Mouse (Mus musculus) Muller cell, postnatal 12 days (primary cell): ENCODE measurements around the gene Adgrg3.

Source experiments
- DNase-seq: peaks from one replicate; pipeline ENCODE4 v3.0.0-alpha.2; 2015; ENCODE audit errors: inconsistent ontology term

Adgrg3 gene

DNA sequence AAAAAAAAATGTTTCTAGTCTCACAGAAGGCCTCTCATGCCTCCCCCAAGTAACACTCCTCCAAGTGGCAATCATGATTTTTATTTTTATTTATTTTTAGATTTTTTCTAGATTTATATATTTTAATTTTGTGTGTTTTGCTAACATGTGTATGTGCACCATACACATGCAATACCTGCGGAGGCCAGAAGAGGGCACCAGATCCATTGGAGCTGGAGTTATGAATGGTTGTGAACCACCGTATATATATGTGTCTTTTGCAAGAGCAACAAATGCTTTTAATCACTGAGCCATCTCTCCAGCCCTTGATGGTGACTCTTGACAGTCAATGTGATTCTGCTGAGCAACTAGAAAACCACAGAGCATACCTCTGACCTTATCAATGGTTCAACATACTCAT, 7.9 kb downstream of the Adgrg3 start:
- DNase-seq: no peak

DNA sequence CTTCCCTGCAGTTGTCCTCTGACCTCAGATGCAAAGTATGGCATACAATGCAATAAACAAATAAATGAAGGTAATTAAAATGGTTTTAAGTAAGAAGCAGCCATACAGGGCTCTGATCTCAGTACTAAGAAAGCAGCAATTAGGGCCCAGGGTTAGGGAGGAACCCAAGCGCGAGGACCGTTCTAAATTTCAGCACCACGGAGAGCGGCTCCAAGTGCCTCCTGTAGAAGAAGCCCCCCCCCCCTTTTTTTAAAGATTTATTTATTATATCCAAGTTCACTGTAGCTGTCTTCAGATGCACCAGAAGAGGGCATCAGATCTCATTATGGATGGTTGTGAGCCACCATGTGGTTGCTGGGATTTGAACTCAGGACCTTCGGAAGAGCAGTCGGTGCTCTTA, 10.9 kb downstream of the Adgrg3 start:
- peak; percentile 20 for DNase-seq

DNA sequence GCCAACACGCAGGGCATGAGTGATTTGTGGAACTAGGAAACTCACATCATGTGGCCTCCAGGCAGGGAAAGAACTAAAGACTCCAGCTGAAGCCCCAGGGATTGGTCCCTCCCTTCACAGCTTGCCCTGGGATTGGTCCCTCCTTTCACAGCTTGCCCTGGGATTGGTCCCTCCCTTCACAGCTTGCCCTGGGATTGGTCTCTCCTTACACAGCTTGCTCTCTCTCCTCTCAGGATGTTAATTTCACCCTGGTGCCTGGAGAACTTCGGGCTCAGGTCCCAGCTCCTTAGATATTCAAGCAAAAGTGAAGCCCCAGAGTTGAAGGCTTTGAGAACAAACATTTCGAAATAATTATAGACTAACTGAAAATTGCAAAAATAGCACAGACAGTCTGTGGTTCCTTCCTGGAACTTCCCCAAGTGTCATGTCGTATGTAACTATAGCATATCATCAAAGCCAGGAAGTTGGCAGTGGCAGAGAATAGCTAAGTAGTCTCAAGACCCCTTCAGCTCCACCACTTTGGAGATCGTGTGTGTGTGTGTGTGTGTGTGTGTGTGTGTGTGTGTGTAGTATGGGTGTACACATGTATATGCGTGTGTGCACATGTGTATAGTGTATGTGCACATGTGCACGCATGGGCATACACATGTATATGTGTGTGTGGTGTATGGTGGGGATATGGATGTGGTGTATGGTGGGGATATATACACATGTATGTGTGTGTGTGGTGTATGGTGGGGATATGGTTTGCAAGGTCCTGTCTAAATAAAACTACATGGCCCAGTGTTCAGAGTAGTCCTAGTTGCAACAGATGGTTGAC, 19.8 kb downstream of the Adgrg3 start:
- DNase-seq: peak; percentile 23

DNA sequence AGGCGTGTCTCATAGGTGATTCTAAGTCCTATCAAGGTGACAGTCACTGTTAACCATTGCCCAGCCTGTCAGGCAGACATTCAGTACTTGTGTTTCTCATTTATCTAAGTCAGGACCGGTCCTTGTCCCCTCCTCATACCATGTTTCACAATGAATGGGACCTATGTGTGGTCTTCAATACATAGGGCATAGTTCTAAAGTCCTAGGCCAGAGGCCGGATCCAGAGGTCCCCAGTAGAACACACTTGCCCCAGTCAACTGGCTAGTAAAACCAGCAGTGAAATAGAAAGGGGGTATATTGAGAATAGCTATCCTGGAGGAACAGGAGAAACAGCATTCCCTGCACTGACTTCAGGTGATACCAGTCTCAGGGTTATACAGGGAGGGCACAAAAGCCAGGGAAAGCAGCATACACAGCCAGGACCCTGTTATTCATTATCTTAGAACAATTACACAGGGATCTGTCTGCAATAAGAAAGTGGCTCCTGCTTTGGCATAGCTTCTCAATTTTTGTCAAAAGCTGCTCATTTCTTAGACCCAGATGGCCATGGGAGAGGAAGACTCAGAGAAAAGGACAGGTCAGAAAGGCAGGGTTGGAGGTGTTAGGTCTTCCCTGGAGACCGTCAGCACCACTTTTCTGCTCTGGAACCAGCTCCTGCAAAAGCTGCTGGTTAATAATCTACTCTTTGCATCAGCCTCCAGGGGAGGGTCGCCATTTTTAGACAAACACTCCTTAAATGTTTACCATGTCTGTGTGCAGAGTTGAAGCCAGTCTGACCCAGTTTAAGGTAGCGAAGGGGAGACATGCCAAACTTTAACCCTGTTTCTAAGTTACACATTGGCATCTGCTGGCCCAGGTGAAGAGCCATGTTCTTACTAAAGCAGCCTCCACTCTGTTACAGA, 24.6 kb downstream of the Adgrg3 start:
- no peak for DNase-seq

DNA sequence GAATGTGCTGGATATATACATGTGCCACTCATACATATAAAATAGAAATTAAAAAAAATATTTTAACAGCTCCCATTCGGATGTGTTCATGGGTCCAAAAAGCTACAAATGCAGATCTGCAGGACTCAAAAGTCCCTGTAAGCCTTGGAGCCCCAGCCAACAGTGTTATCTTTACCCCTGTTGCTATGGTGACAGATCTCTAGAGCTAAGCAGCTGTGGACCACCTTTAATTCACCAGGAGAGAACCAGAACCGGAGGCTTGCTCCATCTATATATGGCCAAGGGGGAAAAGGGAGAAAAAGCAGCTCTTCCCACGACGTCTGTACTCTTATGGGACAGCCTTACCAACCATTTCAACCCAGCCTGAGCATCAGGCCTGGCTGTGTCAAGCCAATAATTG, 27.3 kb downstream of the Adgrg3 start:
- no peak for DNase-seq

DNA sequence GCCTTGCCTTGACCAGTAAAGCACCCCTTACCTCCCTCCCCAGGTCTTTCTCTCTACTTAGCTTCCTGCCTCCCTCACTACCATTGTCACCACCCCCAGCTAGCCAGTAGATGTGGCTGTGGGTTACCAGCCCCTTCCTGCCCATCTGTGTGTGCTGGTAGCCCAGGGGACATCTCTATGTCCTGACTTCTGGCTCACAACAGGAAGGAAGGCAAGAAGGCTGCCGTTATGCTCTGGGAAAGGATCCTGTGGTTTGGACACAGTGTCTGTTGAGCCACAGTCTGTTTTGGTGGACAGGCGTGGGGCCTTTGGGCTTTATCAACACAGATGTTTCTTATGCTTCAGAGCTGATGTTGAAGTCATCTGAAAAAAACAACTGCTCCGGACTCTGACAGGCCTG, 29.5 kb downstream of the Adgrg3 start:
- no peak for DNase-seq

DNA sequence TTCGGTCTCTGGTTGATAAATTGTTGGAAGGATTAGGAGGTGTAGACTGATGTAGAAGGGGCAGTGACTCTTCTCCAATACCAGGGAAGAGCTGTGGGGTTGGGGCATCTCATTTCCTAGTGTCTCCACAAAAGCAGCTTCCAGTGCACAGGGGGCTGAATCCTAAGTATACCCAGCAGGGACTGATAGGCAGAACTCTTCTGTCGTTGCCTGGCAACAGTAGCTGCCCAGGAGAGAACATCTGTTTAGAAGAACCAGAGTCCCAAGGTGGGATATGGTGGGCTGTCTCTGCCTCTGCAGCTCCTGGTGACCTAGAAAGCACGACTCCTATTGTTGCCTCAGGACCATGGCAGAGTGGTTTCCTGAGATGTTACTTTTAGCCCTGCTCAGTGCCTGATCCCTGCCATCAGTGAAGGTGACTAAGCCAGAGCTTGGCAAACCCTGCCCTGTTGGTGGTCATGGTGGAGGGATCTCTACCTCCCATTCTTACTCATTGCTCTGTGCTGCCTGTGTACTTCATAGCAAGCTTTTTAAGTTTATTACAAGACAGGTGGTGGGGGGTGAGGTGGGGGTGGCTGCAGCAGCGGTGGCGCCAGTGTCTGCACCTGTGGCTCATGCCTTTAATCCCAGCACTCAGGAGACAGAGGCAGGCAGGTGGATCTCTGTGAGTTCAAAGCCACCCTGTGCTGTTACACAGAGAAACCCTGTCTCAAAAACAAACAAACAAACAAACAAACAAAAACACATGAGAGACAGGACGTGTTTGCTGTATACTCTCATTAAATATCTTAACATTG, 30.6 kb downstream of the Adgrg3 start:
- DNase-seq: no peak

DNA sequence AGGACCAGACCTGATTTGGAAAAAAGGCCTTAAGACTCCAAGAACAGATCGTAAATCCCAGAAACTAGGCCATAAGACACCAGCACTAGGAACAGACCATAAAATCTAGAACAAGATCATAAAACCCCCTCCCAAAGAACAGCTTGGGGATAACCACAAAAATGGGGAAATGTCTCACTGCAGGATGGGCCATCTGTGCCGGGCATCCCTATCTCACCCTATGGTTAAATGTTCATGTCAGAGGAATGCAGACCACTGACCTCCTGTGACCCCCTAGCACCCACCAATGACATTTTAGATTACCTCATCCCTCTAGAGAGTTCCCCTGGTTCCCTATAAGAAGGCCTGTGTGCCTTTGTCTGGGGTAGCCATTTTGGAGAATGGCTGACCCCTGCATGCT, 32.1 kb downstream of the Adgrg3 start:
- no peak for DNase-seq

DNA sequence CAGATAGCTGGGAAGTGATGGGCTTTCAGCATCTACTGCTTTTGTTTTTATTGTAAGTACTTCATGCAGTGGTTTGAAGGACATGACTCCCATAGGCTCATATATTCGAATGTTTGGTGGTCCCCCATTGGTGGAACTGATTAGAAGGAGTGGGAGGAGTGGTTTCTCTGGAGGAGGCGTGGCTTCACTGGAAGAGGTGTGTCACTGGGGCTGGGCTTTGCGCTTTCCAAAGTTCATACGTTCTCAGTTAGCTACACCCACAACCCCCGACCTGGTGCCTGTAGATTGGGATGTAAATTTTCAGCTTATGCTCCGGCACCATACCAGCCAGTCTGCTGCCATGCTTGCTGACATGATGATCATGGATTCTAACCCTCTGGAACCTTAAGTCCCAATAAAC, 36.9 kb downstream of the Adgrg3 start:
- no peak for DNase-seq

DNA sequence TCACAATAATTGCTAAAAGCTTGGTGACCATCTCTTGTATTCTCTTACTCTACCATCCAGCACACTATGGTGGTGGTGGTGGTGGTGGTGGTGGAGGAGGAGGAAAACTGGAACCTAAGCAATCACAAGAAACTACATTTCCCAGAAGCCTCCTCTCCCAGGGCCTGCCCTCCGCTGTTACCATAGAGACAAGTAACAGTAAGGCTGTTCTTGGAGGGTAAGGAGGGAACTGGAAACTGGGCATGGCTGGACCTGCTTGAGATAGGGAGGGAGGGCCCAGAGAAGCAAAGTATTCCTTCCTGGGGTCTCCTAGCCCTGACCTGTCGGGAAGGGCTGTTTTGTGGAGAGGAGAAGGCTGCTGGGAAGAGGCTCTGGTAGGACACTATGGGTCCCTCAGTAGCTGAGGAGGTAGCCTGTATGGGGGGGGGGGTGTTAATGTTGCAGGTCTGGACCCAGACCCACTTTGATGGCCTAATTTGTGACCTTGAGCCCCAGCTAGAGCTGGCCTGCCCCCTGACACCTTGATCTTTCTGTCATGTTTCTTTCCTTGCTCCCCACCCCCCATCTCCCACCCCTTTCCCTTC, 37.5 kb downstream of the Adgrg3 start, which contains the start of gene Drc7:
Gene Drc7 (plus strand): TSS at position 177 of the 584 bp plus-strand sequence.
- no peak for DNase-seq

DNA sequence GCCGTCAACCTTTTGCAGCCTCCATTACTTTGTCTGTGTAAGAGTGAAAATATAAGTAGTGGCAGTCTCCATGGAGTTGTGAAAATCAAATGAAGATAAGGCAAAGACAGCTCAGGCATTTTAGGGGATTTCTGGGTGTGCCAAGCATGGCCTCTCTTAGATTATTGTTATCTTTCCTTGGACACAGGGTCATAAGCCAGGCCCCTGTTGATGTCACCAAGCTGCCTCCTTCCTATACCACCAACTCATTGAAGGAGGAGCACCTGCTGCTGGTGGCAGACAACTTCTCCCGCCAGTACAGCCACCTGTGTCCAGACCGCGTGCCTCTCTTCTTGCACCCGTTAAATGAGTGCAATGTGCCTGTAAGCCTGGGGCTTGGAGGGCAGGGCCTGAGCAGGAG, 38.9 kb downstream of the Adgrg3 start:
- no peak for DNase-seq

DNA sequence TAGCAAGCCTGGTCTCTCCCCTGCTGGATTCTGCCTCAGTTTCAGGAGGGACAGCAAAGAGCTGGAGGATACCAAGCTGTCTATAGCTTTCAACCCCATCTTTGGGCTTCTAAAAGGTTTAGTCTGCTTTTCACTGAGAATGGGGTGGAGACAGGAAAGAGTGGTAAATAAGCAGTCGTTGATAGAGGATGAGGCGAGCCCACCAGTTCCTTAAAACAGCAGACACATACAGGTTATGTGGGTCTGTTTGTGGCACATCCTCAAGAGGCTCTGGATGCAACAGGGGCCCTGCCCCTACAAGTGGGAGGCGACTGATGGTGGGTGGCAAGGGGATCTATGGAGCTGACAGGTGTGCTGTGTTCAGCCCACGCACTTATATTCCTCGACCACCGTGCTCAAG, 41.2 kb downstream of the Adgrg3 start:
- DNase-seq: no peak

DNA sequence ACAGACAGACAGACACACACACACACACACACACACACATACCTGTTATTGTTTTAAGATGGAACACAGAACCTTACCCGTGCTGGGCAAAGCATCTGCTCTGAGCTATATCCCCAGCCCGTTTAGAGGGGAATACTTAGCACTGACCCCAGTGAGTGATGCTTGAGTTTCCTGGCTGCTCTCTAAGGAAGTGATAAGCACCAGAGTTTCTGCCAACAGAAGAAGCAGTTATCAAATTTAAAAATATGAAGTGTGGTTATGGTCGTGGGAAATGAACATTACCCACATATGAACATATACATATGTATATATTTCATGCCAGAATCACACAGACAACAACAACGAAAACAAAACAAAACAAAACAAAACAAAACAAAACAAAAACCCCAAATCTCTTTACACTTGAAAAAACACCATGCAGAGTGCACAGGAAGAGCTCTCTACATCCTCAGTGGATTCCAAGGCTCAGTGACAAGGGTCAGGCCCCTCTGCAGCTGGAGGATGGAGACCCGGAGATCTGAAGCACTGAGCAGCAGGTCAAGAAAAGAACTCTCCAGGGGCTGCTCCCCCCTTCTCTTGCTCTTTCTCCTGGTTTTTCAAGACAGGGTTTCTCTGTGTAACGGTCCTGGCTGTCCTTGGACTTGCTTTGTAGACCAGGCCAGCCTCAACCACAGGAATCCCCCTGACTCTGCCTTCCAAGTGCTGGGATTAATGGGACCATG, 42.5 kb downstream of the Adgrg3 start:
- DNase-seq: no peak

DNA sequence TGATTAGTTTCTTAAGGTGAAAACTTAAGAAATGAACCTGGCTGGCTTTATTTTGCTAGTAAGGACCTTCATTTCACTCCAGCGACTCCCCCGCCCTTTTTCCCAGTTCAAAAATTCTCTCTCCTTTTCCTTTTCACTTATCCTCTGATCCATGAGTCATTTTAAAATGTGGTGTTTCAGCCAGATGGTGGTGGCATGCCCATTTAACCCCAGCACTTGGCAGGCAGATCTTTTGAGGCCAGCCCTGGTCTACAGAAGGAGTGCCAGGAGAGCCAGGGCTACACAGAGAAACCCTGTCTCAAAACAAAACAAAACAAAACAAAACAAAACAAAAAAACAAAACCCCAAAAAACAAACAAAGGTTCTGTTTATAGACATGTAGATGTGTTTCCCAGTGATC, 47.0 kb downstream of the Adgrg3 start:
- DNase-seq: peak; percentile 84

DNA sequence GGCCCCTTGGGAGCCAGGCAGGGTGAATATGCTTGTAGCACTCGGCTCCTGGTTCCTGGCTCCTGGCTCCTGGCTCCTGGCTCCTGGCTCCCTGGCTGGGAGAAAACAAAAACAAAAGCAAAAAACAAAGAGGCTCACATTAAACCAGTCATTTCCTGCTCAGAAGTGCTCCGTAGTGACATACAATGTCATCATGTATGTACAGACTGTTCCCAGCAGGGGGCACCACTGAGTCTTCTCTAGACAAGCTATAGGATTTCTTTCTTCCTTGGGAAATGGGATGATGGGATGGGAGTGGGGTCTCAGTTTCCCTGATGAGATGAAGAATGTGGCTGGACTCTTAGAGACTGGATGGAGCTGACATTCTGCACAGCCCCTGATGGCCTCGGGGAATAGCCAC, 50.1 kb downstream of the Adgrg3 start:
- DNase-seq: no peak

DNA sequence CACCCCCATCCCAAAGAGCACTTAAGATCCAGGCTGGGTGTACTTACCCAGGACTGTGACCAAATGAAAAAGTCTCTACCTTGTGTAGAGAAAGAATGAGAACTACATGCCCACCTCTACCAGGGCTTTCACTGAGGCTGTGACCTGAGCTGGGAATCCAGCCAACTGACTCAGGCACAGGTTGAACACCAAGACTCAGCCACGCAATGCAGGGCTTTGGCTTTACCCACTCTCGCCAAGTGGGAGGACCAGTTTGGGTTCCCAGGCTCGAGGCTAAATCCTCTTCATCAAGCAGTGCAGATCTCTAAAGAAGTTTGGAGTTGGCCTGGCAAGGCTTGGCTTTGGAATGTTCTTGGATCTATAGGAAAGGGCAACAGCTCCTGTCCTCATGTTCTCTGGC, 58.0 kb downstream of the Adgrg3 start:
- DNase-seq: no peak

DNA sequence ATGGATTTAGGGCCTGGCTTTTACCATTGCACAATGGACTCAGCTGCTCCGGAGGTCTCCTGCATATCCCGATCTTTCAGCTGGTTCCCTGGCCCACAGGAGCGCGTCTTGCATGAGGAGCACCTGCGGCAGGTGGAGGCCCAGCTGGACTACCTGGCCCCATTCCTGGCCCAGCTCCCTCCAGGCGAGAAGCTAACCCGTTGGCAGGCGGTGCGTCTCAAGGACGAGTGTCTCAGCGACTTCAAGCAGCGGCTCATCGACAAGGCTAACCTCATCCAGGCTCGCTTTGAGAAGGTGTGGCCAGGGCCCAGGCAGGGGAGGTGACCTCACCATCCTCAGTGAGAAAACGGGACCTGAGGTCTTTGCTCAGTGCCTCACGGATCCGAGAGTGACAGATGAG, 58.7 kb downstream of the Adgrg3 start:
- DNase-seq: no peak

DNA sequence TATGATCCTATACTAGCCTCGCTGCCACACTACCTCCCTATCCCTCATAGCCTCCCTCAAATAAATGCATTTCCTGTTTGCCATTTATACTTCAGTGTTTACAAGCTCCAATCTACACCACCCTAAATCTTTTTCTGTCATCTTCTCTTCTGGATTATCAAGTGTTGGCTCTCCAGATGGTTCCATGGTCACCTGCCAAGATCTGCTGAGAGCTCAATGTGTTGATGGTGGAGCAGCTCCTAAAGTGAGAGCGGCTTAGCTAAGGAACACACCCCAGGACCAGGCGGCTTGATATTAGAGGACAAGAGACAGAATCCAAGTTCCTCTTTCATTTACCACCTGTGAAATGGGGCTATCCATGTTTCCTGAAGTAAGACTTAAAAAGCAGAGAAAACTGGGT, 60.6 kb downstream of the Adgrg3 start:
- no peak for DNase-seq

DNA sequence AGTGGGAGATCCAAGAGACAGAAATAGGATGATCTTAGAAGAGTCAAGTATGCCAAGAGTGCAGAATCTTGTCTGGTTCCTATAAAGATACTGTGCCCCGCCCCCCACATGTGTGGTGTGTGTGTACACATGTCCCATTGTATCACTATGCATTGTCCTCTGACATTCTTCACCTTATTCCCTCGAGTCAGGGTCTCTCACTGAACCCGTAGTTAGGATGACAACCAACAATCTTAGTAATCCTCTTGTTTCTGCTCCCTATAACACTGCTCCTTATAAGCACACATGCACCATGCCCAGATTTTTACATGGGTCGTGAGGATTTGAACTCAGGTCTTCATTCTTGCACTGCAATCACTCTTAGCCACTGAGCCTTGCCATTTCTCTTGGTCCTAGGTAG, 61.8 kb downstream of the Adgrg3 start:
- DNase-seq: no peak

DNA sequence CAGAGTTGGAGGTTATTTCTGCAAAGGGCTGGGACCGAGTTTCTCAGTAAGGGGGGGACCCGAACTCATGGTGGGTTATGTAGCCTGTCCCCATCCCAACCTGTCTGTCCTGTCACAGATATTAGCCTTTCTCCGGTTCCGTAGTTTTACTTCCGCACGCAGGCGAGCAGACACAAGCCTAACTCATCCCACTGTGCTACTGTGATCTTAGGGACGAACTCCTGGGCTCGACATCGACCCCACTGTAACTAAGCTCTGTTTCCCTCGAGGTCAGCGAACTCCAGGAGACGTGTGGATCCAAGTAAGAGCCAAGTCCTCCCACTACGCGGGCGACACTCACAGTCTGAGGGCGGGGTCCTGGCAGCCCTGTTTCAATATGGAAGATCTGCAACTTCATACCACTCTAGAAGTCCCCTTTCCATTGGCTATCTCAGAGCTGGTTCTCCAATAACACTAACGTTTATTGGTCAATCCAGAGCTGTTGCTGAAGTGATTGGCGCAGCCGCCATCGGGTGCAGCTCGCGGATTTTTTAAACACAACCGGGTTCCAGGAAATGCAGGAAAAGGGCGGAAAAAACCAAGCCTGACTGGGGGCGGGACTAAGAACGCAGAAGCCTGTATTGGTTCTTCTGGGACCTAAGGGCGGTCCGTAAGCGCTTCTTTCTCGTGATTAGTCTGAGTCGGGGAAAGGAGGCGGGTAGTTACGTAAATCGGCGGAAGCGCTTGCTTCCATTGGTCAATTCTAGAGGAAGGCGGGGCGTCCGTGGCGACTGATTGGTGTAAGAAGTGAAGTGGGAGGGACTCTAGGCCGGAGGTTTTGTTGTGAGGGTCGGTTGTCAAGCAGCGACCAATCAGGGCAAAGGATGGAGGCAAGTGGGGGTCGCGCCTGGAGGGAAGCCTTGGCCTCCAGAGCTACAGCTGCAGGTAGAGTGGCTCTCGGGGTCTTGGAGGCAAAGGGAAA, 63.2 kb downstream of the Adgrg3 start, which contains the start of gene Katnb1:
Gene Katnb1 (plus strand): TSS at position 806 of the 961 bp plus-strand sequence.
- DNase-seq: peak; percentile 99
